Mouse (Mus musculus) c-Kit-positive CD71-positive TER-119-positive erythroid progenitor cells, embryonic 14.5 days (primary cell): ENCODE results near the gene Chchd2.
"Not testable (repeated sequence)": the region's sequence is repeated elsewhere in the genome, so short reads cannot be mapped to it uniquely, and the experiment has no call there.

Experiments used
- DNase-seq: peaks from one replicate; pipeline ENCODE4 v3.0.0-alpha.2; 2013; ENCODE audit warnings: low spot score

Gene Chchd2

GRCm38 (mm10) chr5:129886911-129887636, at the start of gene Chchd2:
TSS of gene Chchd2 (minus strand) at chr5:129887470.
- DNase-seq = peak; percentile 97

DNA sequence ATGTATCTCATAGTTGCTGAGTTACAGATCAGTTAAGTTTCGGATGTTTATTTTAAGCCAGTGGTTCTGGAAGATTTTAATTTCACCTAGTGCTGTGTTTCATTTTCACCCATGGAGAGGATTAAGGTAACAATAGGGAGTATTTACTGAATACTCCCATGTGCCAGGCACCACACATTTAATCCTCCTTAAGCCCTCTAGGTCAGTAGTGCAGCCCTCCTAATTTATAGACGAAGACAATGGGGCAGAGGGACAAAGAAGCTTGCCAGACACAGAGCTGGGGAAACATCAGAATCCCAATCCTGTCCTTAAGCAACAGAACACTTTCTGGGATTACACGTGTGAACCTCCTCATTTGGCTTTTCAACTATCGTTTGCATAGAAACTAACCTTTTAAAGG, 49.7 kb upstream of the Chchd2 start:
- no peak for DNase-seq

GRCm38 (mm10) chr5:129929924-129930855, 42.9 kb upstream of the Chchd2 start:
- DNase-seq = no peak

DNA sequence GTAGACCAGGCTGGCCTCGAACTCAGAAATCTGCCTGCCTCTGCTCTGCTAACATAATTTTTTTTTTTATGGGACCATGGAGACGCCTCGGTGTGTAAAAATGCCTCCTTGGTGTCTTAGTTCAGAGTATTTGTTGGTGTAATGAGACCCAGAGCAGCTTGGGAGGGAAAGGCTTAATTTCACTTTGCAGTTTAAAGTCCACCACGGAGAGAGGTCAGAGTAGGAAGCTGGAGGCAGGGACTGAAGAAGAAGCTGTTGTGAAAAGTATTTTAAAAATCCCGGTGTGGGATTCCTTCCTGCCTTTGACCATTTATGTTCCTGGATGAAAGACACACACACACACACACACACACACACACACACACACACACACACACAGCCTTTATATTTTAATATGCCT, 38.7 kb upstream of the Chchd2 start:
- no peak for DNase-seq

GRCm38 (mm10) chr5:129924820-129925452, 37.7 kb upstream of the Chchd2 start:
- no peak for DNase-seq

DNA sequence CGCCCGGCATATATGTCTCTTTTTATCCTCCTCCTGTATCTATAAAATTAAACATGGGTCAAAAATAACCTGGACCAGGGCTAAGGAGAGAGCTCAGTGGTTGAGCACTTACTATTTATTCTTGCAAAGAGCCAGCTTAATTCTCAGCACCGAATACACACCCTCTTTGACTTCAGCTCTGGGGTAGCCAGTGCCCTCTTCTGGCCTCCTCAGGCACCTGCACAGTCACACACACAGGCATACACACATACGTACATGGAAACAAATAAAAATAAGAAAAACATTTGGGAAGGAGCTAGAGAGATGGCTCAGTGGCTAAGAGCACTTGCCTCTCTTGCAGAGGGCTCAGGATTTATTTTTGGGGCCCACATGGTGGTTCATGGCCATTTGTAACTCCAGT, 34.7 kb upstream of the Chchd2 start:
- DNase-seq = no peak

DNA sequence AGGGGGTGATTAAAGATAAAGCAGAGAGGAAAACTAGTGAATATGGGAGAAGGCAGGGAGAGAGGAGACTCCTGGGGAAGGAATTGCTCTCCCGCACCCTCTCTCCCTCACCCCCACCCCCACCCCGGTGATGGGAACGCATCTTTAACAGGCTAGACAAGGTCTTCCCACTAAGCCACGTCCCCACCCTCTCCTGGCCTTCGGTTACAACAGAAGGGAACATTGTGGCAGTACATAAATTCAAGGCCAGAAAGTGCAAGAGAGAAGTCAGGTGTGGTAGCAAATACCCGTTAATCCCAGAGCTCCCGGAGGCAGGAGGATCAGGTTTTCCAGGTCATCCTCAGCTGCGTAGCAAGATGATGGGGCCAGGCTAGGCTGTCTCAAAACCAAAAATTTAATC, 32.0 kb upstream of the Chchd2 start:
- no peak for DNase-seq

- DNase-seq = no peak
These were observed 31.5 kb upstream of the Chchd2 start for GRCm38 (mm10) chr5:129918752-129919151.

DNA sequence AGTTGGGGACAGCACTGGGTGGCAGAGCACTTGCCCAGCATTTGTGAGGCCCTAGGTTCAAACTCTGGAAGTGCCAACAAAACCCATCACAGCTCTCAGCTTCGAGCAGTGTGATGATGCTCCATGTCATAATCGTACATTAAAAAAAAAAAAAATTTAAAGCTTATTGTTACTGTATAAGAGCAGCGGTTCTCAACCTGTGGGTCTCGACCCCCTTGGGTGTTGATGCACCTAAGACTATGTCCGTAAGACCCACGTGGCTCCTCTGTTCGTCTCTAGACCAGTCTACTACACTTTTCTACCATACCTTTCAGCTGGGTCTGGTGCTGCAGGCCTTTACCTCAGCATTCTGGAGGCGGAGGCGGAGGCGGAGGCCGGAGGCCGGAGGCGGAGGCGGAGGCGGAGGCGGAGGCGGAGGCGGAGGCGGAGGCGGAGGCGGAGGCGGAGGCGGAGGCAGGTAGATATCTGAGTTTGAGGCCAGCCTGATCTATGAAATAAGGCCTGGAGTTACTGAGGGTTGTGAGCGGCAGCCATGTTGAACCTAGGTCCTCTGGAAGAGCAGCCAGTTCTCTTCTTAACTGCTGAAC, 30.9 kb upstream of the Chchd2 start:
- no peak for DNase-seq

DNA sequence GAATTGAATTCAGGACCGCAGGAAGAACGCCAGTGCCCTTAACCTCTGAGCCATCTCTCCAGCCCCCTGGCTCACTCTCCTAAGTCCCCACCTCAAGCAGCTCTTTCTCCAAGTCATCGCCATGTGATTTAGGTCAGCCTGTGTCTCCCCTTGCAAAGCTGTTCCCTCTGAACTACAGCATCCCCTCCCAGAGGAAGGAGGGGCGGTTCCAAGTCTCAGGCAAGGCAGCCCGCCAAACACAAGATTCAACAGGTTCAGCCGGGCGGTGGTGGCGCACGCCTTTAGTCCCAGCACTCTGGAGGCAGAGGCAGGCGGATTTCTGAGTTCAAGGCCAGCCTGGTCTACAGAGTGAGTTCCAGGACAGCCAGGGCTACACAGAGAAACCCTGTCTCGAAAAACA, 28.2 kb upstream of the Chchd2 start:
- DNase-seq = not testable (repeated sequence)

- DNase-seq = peak; percentile 56
These were observed 26.8 kb upstream of the Chchd2 start for GRCm38 (mm10) chr5:129914024-129914423.

GRCm38 (mm10) chr5:129909591-129909990, 22.3 kb upstream of the Chchd2 start:
- DNase-seq = no peak

DNA sequence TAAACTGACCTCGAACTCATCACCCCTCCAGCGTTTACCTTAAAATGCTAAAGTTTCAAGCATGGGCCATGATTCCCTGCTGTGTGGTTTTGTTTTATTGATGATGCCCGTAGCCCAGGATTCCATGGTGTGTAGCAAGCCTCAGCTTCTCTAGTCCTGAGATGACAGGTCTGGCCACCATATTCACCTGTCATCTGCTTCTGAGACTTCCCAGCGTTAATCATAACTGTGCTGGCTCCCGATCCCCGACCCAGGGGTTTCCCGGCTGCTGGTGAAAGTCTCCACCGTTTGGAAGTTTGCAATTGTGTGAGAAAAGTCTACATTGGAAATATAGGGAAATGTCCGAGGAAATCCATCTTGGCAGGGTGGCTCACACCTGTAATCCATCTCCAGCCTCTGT, 21.9 kb upstream of the Chchd2 start:
- no peak for DNase-seq

DNA sequence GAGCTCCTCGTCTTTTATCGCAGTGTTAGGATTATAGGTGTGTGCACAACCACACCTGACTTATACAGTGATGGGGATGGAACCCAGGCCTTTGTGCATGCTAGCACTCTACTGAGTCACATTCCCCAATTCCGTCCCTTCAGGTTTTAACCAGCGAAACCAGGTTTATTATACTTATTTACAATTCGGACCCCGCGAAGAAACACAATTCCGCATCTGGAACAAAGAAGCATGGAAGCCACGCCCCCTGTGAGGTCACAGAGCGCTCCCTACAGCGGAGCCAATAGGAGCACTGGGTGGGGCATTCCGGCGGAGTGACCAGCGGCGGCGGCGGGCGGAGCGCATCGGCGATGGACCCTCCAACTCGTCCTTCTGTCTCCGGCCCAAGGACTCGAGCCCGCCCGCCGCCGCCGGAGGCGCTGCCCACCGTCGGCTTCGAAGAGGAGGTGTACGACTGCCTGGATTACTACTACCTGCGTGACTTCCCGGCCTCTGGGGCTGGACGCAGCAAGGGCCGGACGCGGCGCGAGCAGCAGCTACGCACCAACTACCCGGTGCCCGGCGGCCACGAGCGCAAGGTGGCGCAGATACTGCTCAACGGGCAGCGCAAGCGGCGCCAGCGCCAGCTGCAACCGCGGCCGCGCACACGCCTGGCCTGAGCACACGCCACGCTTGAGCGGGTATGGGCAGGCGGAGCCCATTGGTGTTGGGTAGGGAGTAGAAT, 21.1 kb upstream of the Chchd2 start, which contains the start of gene Nupr1l:
Gene Nupr1l, plus strand, starts transcription at position 299 of the 724 bp plus-strand sequence.
- peak; percentile 77 for DNase-seq

DNA sequence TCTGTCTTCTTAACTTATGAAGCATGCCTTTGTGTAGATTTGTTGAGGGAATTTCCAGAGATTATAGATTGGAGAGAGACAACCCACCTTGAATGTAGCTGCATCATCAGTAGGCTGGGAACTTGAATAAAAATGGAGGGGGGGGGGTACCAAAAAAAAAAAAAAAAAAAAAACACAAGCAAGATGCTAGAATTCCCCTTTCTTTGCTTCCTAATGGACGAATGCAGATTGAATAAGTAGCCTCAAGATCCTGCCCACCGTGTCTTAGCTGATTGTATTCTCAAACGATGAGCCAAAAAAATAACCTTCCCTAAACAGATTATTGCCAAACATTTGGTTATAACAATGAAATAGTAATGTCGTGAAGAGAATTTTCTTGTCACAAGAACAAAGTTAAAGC, 20.5 kb upstream of the Chchd2 start:
- no peak for DNase-seq

DNA sequence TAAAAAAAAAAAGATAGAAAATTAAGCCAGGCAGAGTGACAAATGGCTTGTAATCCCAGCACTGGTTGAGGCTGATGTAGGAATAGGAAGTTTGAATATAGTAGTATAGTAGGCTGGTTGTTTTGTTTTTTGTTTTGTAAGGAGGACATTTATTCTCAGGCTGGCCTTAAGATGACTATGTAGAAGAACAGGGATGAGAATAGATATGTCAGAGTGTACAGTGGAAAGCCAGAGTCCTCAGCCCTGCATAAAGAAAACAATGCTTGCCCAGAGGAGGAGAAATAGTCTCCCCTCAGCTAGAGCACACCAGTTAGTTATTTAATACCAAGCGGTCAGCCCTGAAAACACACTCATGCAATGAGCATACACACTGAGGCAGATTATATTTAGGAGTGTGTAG, 11.2 kb upstream of the Chchd2 start, which contains the start of gene Phkg1:
Gene Phkg1, minus strand, starts transcription at position 101 of the 400 bp plus-strand sequence.
- no peak for DNase-seq

DNA sequence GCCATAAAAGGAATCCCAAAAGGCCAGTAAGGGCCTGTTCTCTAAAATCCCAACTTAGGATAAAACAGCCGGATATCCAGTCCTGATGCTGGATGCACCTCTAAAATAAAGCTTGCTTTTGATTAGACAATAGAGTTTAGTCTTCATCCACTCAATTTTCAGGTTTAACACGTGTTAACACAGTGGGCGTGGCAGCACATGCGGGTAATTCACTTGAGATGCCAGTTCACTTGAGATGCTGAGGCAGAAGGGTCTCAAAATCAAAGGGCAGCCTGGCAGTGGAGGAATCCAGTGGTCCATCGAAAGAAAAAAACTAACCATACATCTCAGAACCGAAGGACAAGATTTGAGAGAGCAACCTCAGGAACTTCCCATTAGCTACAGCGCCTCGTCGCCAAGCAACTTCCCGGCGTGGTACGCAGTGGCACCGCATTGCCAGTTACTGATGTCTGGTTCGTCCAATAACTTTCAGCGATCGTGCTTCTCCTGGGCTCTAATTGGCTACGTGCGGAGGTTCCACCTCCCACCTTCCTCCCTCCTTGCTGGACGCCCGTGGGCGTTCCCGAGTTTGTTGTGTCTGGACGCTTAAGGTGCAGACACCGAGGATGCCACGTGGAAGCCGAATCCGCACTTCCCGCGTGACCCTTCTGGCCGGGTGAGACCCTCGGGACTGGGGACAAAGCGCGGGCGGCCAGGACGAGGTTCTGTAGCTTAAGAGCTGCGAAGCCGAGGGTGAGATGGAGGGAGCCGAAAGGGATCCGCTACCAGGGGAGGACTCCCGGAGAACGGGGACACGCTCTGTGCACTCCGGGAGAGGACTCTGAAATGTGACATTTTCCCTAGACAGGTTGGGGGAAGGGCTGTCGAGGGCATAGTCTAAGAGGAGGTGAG, 8.2 kb upstream of the Chchd2 start, which contains the start of gene Zbed5:
Gene Zbed5, plus strand, starts transcription at position 526 of the 891 bp plus-strand sequence.
- peak; percentile 89 for DNase-seq

DNA sequence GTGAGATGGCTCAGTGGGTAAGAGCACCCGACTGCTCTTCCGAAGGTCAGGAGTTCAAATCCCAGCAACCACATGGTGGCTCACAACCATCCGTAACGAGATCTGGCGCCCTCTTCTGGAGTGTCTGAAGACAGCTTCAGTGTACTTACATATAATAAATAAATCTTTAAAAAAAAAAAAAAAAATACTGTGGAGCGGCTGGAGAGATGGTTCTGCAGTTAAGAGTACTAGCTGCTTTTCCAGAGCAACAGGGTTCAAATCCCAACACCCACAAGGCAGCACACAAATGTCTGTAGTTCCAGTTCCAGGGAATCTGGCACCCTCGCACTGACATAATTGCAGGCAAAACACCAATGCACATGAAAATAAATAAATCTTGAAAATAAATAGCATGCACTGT, 3.1 kb upstream of the Chchd2 start:
- not testable (repeated sequence) for DNase-seq

DNA sequence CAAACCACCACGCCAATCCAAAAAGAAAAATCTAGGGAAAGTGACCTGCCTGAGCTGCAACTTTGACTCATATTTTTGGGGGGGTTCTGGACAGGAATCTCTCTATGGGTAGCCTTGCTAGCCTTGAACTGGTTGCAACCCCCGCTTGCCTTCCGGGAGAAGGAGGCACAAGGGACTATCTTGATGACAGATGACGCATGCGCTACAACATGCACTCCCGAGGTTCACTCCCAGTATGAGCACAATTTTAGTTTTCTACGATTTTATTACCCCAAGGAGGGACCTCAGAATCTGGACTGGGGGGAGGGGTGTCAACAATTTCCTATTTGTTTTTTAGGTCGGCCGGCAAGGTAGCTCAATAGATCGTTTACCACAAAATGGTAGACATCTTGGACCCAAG, 999 bp downstream of the Chchd2 start:
- peak; percentile 61 for DNase-seq

GRCm38 (mm10) chr5:129879888-129880287, 7.4 kb downstream of the Chchd2 start:
- no peak for DNase-seq
